Mouse (Mus musculus) forebrain, embryonic 13.5 days (tissue): ENCODE data around the gene Ccdc187. TPM values are rescaled to one million over a fixed set of nuclear protein-coding genes. Genes with fewer than 3 reads are reported as not detected.
A peak's percentile ranks its signal among the peaks of the same experiment; 100 is the strongest.

Experiments
- ATAC-seq: fragments of 200-750 bp; cut with Nextera tagmentation; 2 replicates; pipeline ENCODE4 v1.8.0; 2017
- H3K27ac ChIP-seq: fragments of 300-500 bp; sonication (generic); 2 replicates; pipeline ENCODE4 v1.5.1; 2015; ENCODE audit warnings: inconsistent platforms, mild to moderate bottlenecking, moderate library complexity
- H3K27me3 ChIP-seq: fragments of 300-500 bp; sonication (generic); 2 replicates; pipeline ENCODE4 v1.6.1; 2015; ENCODE audit warnings: mild to moderate bottlenecking, inconsistent platforms
- H3K36me3 ChIP-seq: fragments of 300-500 bp; sonication (generic); 2 replicates; pipeline ENCODE4 v1.6.1; 2015; ENCODE audit warnings: mild to moderate bottlenecking, inconsistent platforms; ENCODE audit not compliant: poor library complexity, severe bottlenecking
- H3K4me1 ChIP-seq: fragments of 300-500 bp; sonication (generic); 2 replicates; pipeline ENCODE4 v1.6.1; 2015; ENCODE audit warnings: inconsistent platforms
- H3K4me2 ChIP-seq: fragments of 300-500 bp; sonication (generic); 2 replicates; pipeline ENCODE4 v1.6.1; 2015; ENCODE audit warnings: inconsistent platforms, mild to moderate bottlenecking, moderate library complexity
- H3K4me3 ChIP-seq: fragments of 300-500 bp; sonication (generic); 2 replicates; pipeline ENCODE4 v1.5.1; 2015; ENCODE audit warnings: mild to moderate bottlenecking, inconsistent platforms
- H3K9ac ChIP-seq: fragments of 300-500 bp; sonication (generic); 2 replicates; pipeline ENCODE4 v1.6.1; 2015; ENCODE audit warnings: mild to moderate bottlenecking, inconsistent platforms
- H3K9me3 ChIP-seq: fragments of 300-500 bp; sonication (generic); replicated peaks from 2 replicates; pipeline ENCODE4 v1.6.1; 2016; ENCODE audit warnings: inconsistent platforms
- WGBS: fragments of 180-500 bp; shearing (Covaris S2); methylation state at CpG from one replicate; pipeline ENCODE4 v1.1.7; 2015; 5-methylcytosine and 5-hydroxymethylcytosine counted together
- polyA plus RNA-seq: library from polyadenylated mRNA; unstranded; fragments of >200 nt; fragmentation: Nextera tagmentation; extraction: Ambion mirVana; gene quantifications from 2 replicates; pipeline ENCODE4 v1.2.1, GENCODE M21; 2015

Gene Ccdc187
- polyA plus RNA-seq: 0.18 and 0.35 TPM in 2 replicates

GRCm38 (mm10) chr2:26294457-26294856 is at the start of gene Ccdc187:
Gene Ccdc187 (minus strand): TSS chr2:26294557.
- Histone ChIP-seq H3K27me3 (no peaks in the 10 kb centered on the region), H3K4me1 (peaks cover 33% of the 10 kb centered on the region), H3K4me2 (no peak within 1 kb of the TSS), H3K4me3 (no peak within 1 kb of the TSS), H3K36me3 (no peaks in the 10 kb centered on the region), H3K9ac (no peak within 1 kb of the TSS), H3K27ac (no peak within 1 kb of the TSS), H3K9me3 (no peaks in the 10 kb centered on the region)
- no peak for ATAC-seq
- WGBS: 59% methylated on average over 2 of the region's 2 CpGs

DNA sequence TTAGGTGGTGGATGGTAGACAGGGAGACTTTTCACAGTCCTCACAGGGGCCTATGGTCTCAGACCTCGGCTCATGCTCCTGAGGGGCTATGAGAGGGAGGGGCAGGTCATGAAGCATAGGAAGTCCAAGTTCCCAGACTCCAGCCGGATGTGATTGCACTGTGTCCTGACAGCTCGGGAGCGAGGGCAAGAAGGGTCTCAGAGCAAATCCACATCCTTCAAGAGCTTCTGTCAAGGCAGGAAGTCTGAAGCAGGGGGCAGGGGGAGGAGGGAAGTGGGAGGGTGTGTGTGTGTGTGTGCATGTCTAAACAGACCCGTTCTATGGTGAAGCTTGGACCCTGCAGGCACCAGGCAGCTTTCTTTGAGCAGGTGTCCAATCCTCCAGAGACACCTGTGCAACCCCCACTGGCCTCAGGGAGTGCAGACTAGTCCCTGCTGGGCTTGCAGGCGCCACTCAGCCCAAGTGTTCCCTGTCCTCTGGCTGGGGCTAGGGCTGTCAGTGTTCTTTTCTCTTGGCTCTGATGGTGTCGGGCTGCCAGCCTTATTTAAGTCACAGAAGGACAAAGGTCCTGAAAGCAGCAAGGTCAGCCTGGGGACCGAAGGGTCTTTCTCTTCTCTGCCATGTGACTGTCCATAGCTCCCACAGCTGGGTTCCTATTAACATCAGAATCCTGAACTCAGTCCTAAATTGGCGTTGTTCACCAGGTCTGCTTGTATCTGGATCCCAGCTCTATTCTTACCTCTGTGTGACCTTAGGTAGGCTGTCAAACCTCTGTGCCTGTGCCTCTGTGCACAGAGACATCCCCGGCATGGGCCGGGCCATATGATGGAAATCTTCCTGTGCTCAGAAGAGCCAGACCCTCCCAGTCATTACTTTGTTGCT is 48.5 kb upstream of the Ccdc187 start:
- WGBS: 82% methylated on average over 11 of the region's 11 CpGs
- H3K36me3 ChIP-seq: peaks cover 95% of the 10 kb centered on the region

DNA sequence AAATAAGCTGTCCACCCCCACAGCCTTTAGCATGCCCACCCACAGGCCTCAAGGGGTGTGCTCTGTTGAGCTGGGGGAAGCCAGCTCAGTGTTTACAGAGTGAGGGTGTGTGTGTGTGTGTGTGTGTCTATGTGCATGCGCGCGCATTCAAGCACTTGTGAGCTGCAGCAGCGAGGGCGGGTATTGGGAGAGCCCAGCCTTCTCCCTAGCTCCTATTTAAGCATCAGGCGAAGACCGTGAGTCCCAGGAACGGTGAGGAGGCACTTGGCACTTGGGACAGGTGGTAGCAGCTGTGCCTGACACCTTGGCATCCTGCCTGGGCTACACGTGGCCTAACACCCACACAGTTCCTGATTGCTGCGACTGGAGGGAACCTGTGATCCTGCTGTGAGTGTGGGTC is 47.7 kb upstream of the Ccdc187 start:
- H3K27ac ChIP-seq: peak overlapping the region; percentile 6; the same call in 1 of the 2 replicates

More for the DNA sequence above, 48.5 kb upstream of the Ccdc187 start:
- Histone ChIP-seq H3K27ac (no peak overlapping the region), H3K9me3 (no peaks in the 10 kb centered on the region), H3K27me3 (no peaks in the 10 kb centered on the region), H3K4me1 (peaks cover 8% of the 10 kb centered on the region; the same call in 1 of the 2 replicates), H3K4me2 (no peak overlapping the region), H3K9ac (no peak overlapping the region), H3K4me3 (no peak overlapping the region)
- ATAC-seq: no peak

DNA sequence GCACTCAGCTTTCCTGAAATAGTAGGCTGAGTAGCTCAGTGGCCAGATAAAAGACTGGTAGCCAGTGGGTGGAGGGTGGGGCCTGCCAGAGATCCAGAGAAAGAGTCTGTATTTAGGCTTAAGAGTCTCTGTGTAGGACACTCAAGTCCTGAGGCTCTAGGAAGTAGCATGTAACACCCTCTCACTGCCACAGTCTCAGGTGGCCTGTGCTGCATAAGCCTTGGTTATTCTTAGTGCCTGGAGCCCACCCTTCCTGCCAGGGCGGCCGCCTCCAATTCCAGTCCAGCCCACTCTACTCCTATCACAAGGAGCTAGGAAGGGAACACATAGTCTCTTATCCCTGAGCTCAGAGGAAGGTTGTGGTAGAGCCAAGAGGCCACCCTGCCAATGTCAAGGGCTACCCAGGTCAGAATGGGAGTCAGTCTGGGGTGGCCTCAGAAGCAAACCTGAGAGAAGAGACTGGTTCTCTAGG is 47.2 kb upstream of the Ccdc187 start:
- no peaks in the 10 kb centered on the region for H3K27me3 ChIP-seq
- H3K9me3 ChIP-seq: no peaks in the 10 kb centered on the region
- H3K4me3 ChIP-seq: no peak overlapping the region
- H3K4me1 ChIP-seq: peaks cover 8% of the 10 kb centered on the region; the same call in 1 of the 2 replicates
- no peak overlapping the region for H3K9ac ChIP-seq
- H3K36me3 ChIP-seq: peaks cover 82% of the 10 kb centered on the region
- no peak overlapping the region for H3K27ac ChIP-seq
- no peak overlapping the region for H3K4me2 ChIP-seq
- no peak for ATAC-seq
- WGBS: 100% methylated on average over 2 of the region's 2 CpGs

More for the DNA sequence above, 47.7 kb upstream of the Ccdc187 start:
- no peak for ATAC-seq
- H3K9me3 ChIP-seq: no peaks in the 10 kb centered on the region
- H3K36me3 ChIP-seq: peaks cover 87% of the 10 kb centered on the region
- peaks cover 8% of the 10 kb centered on the region; the same call in 1 of the 2 replicates for H3K4me1 ChIP-seq
- no peak overlapping the region for H3K4me2 ChIP-seq
- H3K4me3 ChIP-seq: no peak overlapping the region
- no peaks in the 10 kb centered on the region for H3K27me3 ChIP-seq
- no peak overlapping the region for H3K9ac ChIP-seq
- 80% methylated on average over 10 of the region's 10 CpGs for WGBS

- Histone ChIP-seq H3K4me2 (no peak overlapping the region), H3K9me3 (no peaks in the 10 kb centered on the region), H3K27me3 (no peaks in the 10 kb centered on the region), H3K27ac (no peak overlapping the region), H3K9ac (no peak overlapping the region), H3K4me1 (peaks cover 8% of the 10 kb centered on the region; the same call in 1 of the 2 replicates), H3K36me3 (peaks cover 58% of the 10 kb centered on the region), H3K4me3 (no peak overlapping the region)
- 84% methylated on average over 5 of the region's 5 CpGs for WGBS
- no peak for ATAC-seq
Observed at GRCm38 (mm10) chr2:26339204-26339551, 44.8 kb upstream of the Ccdc187 start.

DNA sequence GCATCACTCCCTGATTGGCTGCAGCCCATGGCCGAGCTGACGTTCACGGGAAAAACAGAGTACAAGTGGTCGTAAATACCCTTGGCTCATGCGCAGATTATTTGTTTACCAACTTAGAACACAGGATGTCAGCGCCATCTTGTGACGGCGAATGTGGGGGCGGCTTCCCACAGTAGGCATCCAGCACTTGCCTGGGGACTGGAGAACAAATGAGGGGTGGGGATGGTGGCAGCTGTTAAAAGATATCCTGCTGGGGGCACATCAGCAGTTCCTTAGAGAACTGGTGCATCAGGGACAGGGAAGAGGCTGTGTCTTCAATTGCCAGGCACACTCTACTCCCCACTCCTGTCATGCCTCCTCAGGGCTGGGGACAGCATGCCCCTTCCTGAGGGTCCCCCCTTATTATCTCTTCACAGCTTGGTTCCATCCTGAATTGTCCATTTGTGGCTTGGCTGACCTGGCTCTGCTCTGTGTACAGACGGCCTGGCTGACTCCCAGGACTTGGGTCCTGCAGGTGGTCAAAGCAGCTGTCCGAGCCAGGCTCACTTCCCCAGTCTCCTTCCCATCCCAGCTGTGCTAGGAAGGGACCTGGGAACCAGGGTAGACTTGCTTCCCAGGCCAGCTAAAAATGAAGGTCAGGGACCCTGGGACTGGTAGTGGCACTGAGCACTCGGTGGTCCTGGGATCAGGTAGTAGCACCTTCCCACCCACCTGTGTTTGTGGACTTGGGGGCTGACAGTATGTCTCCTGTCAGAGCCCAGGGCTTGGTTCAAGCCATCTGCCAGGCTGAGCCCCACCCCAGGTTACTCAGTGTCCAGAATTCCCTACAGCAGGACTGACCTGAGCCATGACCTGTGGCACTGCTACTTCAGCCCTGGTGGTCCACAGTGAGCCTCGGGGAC is 44.2 kb upstream of the Ccdc187 start:
- Histone ChIP-seq H3K9me3 (no peaks in the 10 kb centered on the region), H3K9ac (no peak overlapping the region), H3K4me2 (no peak overlapping the region), H3K4me3 (no peak overlapping the region), H3K27me3 (no peaks in the 10 kb centered on the region), H3K36me3 (peaks cover 52% of the 10 kb centered on the region), H3K27ac (no peak overlapping the region), H3K4me1 (peaks cover 8% of the 10 kb centered on the region; the same call in 1 of the 2 replicates)
- no peak for ATAC-seq
- 85% methylated on average over 10 of the region's 13 CpGs for WGBS

DNA sequence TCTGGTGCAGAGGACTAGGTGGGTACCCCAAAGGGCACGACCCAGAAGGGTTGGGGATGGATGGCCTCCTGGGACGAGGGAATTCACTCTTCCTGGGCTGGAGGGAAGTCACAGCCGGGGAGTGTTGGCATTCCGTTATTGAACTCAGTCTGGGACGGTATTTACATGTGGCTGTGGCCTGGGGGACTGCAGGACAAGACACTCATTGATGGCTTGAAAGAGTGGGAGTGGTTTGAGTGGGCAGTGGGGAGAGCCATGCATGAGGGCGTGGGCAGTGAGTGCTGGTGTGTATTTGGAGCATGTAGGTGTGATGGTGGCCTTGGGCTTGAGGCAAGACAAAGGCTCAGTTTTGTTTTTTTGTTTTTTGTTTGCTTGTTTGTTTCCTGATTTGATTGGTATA is 36.3 kb upstream of the Ccdc187 start:
- H3K36me3 ChIP-seq: peaks cover 62% of the 10 kb centered on the region
- ATAC-seq: no peak
- no peak overlapping the region for H3K4me3 ChIP-seq
- no peak overlapping the region for H3K4me2 ChIP-seq
- H3K27me3 ChIP-seq: no peaks in the 10 kb centered on the region
- no peak overlapping the region for H3K27ac ChIP-seq
- 84% methylated on average over 6 of the region's 6 CpGs for WGBS
- no peaks in the 10 kb centered on the region for H3K9me3 ChIP-seq
- H3K9ac ChIP-seq: no peak overlapping the region
- H3K4me1 ChIP-seq: no peaks in the 10 kb centered on the region

DNA sequence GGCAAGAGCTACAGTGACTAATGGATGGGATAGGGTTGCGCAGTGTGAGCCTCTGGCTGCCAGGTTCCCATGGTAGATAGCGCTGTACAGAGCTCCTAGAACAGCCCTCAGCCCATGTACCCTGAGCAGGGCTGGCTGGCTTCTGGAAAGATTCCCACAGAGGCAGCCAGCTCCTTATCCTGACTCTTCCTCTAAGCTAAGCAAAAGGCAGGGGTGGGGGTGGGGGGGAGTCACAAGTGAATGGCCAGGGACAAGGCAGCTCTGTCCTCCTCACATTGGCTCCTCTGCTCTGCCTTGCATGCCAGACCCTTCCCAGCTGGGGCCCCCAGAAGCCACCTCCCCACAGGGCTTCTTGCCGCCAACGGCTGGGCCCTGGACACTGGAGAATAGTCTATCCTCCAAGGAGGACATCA is 35.7 kb upstream of the Ccdc187 start:
- H3K4me2 ChIP-seq: no peak overlapping the region
- ATAC-seq: no peak

GRCm38 (mm10) chr2:26329402-26329801 is 35.0 kb upstream of the Ccdc187 start:
- H3K27ac ChIP-seq: no peak overlapping the region
- H3K4me2 ChIP-seq: no peak overlapping the region
- H3K9ac ChIP-seq: no peak overlapping the region
- WGBS: 59% methylated on average over 8 of the region's 8 CpGs
- H3K9me3 ChIP-seq: no peaks in the 10 kb centered on the region
- H3K4me1 ChIP-seq: no peaks in the 10 kb centered on the region
- H3K27me3 ChIP-seq: no peaks in the 10 kb centered on the region
- peaks cover 75% of the 10 kb centered on the region for H3K36me3 ChIP-seq
- no peak overlapping the region for H3K4me3 ChIP-seq
- peak; percentile 17; the same call in 1 of the 2 replicates for ATAC-seq

More for the DNA sequence above, 35.7 kb upstream of the Ccdc187 start:
- peaks cover 69% of the 10 kb centered on the region for H3K36me3 ChIP-seq
- no peak overlapping the region for H3K4me3 ChIP-seq
- H3K27me3 ChIP-seq: no peaks in the 10 kb centered on the region
- no peaks in the 10 kb centered on the region for H3K9me3 ChIP-seq
- 91% methylated on average over 4 of the region's 4 CpGs for WGBS
- no peaks in the 10 kb centered on the region for H3K4me1 ChIP-seq
- no peak overlapping the region for H3K27ac ChIP-seq
- H3K9ac ChIP-seq: no peak overlapping the region

DNA sequence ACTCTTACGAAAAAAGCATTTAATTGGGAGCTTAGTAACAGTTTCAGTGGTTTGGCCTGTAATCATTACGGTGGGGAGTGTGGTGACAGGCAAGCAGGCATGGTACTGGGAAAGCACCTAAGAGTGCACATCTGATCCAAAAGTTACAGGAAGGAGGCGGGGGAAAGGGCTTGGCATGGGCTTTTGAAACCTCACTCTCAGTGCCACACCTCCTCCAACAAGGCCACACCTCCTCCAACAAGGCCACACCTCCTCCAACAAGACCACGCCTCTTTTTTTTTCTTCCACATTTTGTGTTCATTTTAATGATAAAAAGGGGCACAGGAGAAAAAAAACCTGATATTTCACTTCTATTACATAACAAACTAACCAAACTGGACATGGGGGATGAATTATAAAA is 33.5 kb upstream of the Ccdc187 start:
- WGBS: 84% methylated on average over 4 of the region's 4 CpGs
- Histone ChIP-seq H3K4me2 (no peak overlapping the region), H3K27me3 (no peaks in the 10 kb centered on the region), H3K4me1 (no peaks in the 10 kb centered on the region), H3K36me3 (peaks cover 89% of the 10 kb centered on the region), H3K9ac (no peak overlapping the region), H3K9me3 (no peaks in the 10 kb centered on the region), H3K27ac (no peak overlapping the region), H3K4me3 (no peak overlapping the region)
- no peak for ATAC-seq

GRCm38 (mm10) chr2:26325386-26326181 is 31.2 kb upstream of the Ccdc187 start:
- H3K4me1 ChIP-seq: no peaks in the 10 kb centered on the region
- H3K4me2 ChIP-seq: no peak overlapping the region
- H3K27ac ChIP-seq: no peak overlapping the region
- WGBS: 63% methylated on average over 15 of the region's 15 CpGs
- no peak overlapping the region for H3K4me3 ChIP-seq
- no peaks in the 10 kb centered on the region for H3K27me3 ChIP-seq
- no peak overlapping the region for H3K9ac ChIP-seq
- H3K36me3 ChIP-seq: peaks cover 81% of the 10 kb centered on the region
- no peaks in the 10 kb centered on the region for H3K9me3 ChIP-seq
- ATAC-seq: peak; percentile 74
